Mouse (Mus musculus) CD8-positive naive resting alpha-beta T cell, adult 2 months (primary cell): ENCODE data around the gene Spock3.
"Not testable (repeated sequence)": the region's sequence is repeated elsewhere in the genome, so short reads cannot be mapped to it uniquely, and the experiment has no call there.

Experiments used
- DNase-seq, 2 experiments: peaks; one replicate each; pipeline ENCODE4 v3.0.0; 2022; ENCODE audit warnings: low read depth in 2 of 2, low spot score in 2 of 2

Spock3 gene

GRCm38 (mm10) chr8:62950709-62951108, at the start of gene Spock3:
Gene Spock3 (plus strand): TSS chr8:62951009.
- no peak for DNase-seq

GRCm38 (mm10) chr8:62951173-62952134, 645 bp downstream of the Spock3 start:
- no peak for DNase-seq

GRCm38 (mm10) chr8:62952481-62952880, 1.7 kb downstream of the Spock3 start:
- DNase-seq, result no peak

- no peak for DNase-seq
Measured at GRCm38 (mm10) chr8:62962608-62963007, 11.8 kb downstream of the Spock3 start.

GRCm38 (mm10) chr8:62969802-62970372, 19.1 kb downstream of the Spock3 start:
- DNase-seq, result no peak

GRCm38 (mm10) chr8:63088984-63089383, 138.2 kb downstream of the Spock3 start:
- DNase-seq, result no peak

- no peak for DNase-seq
Measured at GRCm38 (mm10) chr8:63098200-63098599, 147.4 kb downstream of the Spock3 start.

GRCm38 (mm10) chr8:63109761-63110160, 159.0 kb downstream of the Spock3 start:
- no peak for DNase-seq

- no peak for DNase-seq
Measured at GRCm38 (mm10) chr8:63112919-63113318, 162.1 kb downstream of the Spock3 start.

GRCm38 (mm10) chr8:63120508-63120907, 169.7 kb downstream of the Spock3 start:
- DNase-seq, result no peak

GRCm38 (mm10) chr8:63135406-63135805, 184.6 kb downstream of the Spock3 start:
- DNase-seq, result no peak

- not testable (repeated sequence) for DNase-seq
Measured at GRCm38 (mm10) chr8:63163861-63164260, 213.1 kb downstream of the Spock3 start.

- no peak for DNase-seq
Measured at GRCm38 (mm10) chr8:63165326-63165725, 214.5 kb downstream of the Spock3 start.

GRCm38 (mm10) chr8:63169956-63170355, 219.1 kb downstream of the Spock3 start:
- no peak for DNase-seq

- DNase-seq, result no peak
Measured at GRCm38 (mm10) chr8:63181272-63181671, 230.5 kb downstream of the Spock3 start.

- no peak for DNase-seq
Measured at GRCm38 (mm10) chr8:63258812-63259385, 308.1 kb downstream of the Spock3 start.

GRCm38 (mm10) chr8:63262516-63262915, 311.7 kb downstream of the Spock3 start:
- DNase-seq, result no peak

GRCm38 (mm10) chr8:63335366-63335765, 384.6 kb downstream of the Spock3 start:
- DNase-seq, result no peak

GRCm38 (mm10) chr8:63368580-63368979, 417.8 kb downstream of the Spock3 start:
- no peak for DNase-seq

GRCm38 (mm10) chr8:63397659-63398058, 446.9 kb downstream of the Spock3 start:
- DNase-seq, result no peak
